Mouse (Mus musculus) MEL (cell line): ENCODE measurements at regions not wholly inside any gene's neighbourhood (a gene's known extent, or its start where the extent isn't known, plus 50 kb on each side); places are given as distances from the start of the nearest gene placed in this dataset.

Source experiments
- DNase-seq: peaks from one replicate; pipeline ENCODE4 v3.0.0; 2011; ENCODE audit warnings: low read depth, low spot score
- H3K27ac ChIP-seq: 2 replicates; pipeline ENCODE4 v1.5.1; 2012; ENCODE audit warnings: low read depth, mild to moderate bottlenecking, control low read depth, low read length, moderate library complexity; ENCODE audit not compliant: control insufficient read depth
- H3K27me3 ChIP-seq, 2 experiments: fragments of 150-350 bp in 1 of 2; sonication (generic) in 1 of 2; 2 replicates each; pipeline ENCODE4 v1.6.1; 2012; ENCODE audit warnings: low read length in 2 of 2, mild to moderate bottlenecking in 2 of 2, improper control_type of control experiment in 1 of 2, moderate library complexity in 1 of 2; ENCODE audit not compliant: insufficient read depth in 2 of 2, control insufficient read depth in 1 of 2
- H3K36me3 ChIP-seq, 2 experiments: 2 replicates each; pipeline ENCODE4 v1.6.1; 2012 to 2014; ENCODE audit warnings: low read length in 2 of 2, improper control_type of control experiment in 1 of 2, inconsistent platforms in 1 of 2, mild to moderate bottlenecking in 1 of 2; ENCODE audit not compliant: insufficient read depth in 2 of 2, control insufficient read depth in 1 of 2
- H3K4me1 ChIP-seq, 2 experiments: fragments of 150-350 bp in 1 of 2; sonication (generic) in 1 of 2; 2 replicates each; pipeline ENCODE4 v1.6.1; 2012; ENCODE audit warnings: low read length in 2 of 2, improper control_type of control experiment in 1 of 2, mild to moderate bottlenecking in 1 of 2; ENCODE audit not compliant: insufficient read depth in 2 of 2, control insufficient read depth in 1 of 2
- H3K4me3 ChIP-seq, 2 experiments: fragments of 150-350 bp in 1 of 2; sonication (generic) in 1 of 2; 2 replicates each; pipeline ENCODE4 v1.5.1; 2012; ENCODE audit warnings: low read depth in 2 of 2, low read length in 2 of 2, mild to moderate bottlenecking in 2 of 2, moderate library complexity in 2 of 2, control low read depth in 1 of 2, improper control_type of control experiment in 1 of 2; ENCODE audit not compliant: control insufficient read depth in 1 of 2, insufficient read depth in 1 of 2
- H3K79me2 ChIP-seq: 2 replicates; pipeline ENCODE4 v1.6.1; 2012; ENCODE audit warnings: mild to moderate bottlenecking, low read length, moderate library complexity; ENCODE audit not compliant: control insufficient read depth, poor library complexity, insufficient read depth
- H3K9ac ChIP-seq: 2 replicates; pipeline ENCODE4 v1.6.1; 2012; ENCODE audit warnings: low read depth, mild to moderate bottlenecking, control low read depth, low read length, moderate library complexity; ENCODE audit not compliant: control insufficient read depth, poor library complexity, severe bottlenecking
- H3K9me3 ChIP-seq: fragments of 150-350 bp; sonication (generic); replicated peaks from 2 replicates; pipeline ENCODE4 v1.6.1; 2012; ENCODE audit warnings: mild to moderate bottlenecking, low read length, improper control_type of control experiment, moderate library complexity; ENCODE audit not compliant: insufficient read depth
- CHD1 ChIP-seq: IDR thresholded peaks from 2 replicates; pipeline ENCODE4 v1.6.1; 2012; ENCODE audit warnings: low read depth, mild to moderate bottlenecking, inconsistent platforms, low read length, improper control_type of control experiment
- CHD2 ChIP-seq: IDR thresholded peaks from 2 replicates; pipeline ENCODE4 v1.6.1; 2011; ENCODE audit warnings: low read length, improper control_type of control experiment
- CTCF ChIP-seq, 3 experiments: IDR thresholded peaks in 2 of 3; conservative IDR thresholded peaks in 1 of 3; 2 replicates each; pipeline ENCODE4 v1.5.1; 2011 to 2012; ENCODE audit warnings: low read length in 3 of 3, low read depth in 2 of 3, mild to moderate bottlenecking in 2 of 3, improper control_type of control experiment in 1 of 3, inconsistent platforms in 1 of 3, mixed read lengths in 1 of 3, moderate library complexity in 1 of 3; ENCODE audit not compliant: control insufficient read depth in 1 of 3, insufficient read depth in 1 of 3, poor library complexity in 1 of 3, severe bottlenecking in 1 of 3
- ELF1 ChIP-seq: IDR thresholded peaks from 2 replicates; pipeline ENCODE4 v1.6.1; 2014; ENCODE audit warnings: low read depth, mild to moderate bottlenecking, inconsistent platforms, low read length, improper control_type of control experiment, moderate library complexity
- GATA1 ChIP-seq: IDR thresholded peaks from 2 replicates; pipeline ENCODE4 v1.6.1; 2011; ENCODE audit warnings: low read depth, low read length, improper control_type of control experiment
- JUND ChIP-seq: IDR thresholded peaks from 2 replicates; pipeline ENCODE4 v1.6.1; 2011; ENCODE audit warnings: low read depth, mild to moderate bottlenecking, improper control_type of control experiment, low read length
- MAFK ChIP-seq: IDR thresholded peaks from 2 replicates; pipeline ENCODE4 v1.6.1; 2011; ENCODE audit warnings: low read depth, mild to moderate bottlenecking, low read length, improper control_type of control experiment, borderline replicate concordance
- MAZ ChIP-seq: IDR thresholded peaks from 2 replicates; pipeline ENCODE4 v1.6.1; 2012; ENCODE audit warnings: low read depth, mild to moderate bottlenecking, inconsistent platforms, low read length, improper control_type of control experiment
- MEF2A ChIP-seq: IDR thresholded peaks from 2 replicates; pipeline ENCODE4 v1.6.1; 2014; ENCODE audit warnings: low read depth, mild to moderate bottlenecking, inconsistent platforms, low read length, improper control_type of control experiment; ENCODE audit not compliant: poor library complexity, insufficient replicate concordance, severe bottlenecking; ENCODE audit errors: extremely low read depth
- MXI1 ChIP-seq: IDR thresholded peaks from 2 replicates; pipeline ENCODE4 v1.6.1; 2011; ENCODE audit warnings: mild to moderate bottlenecking, low read depth, low read length, improper control_type of control experiment
- MYB ChIP-seq: IDR thresholded peaks from 2 replicates; pipeline ENCODE4 v1.6.1; 2011; ENCODE audit warnings: mild to moderate bottlenecking, low read depth, low read length, improper control_type of control experiment
- NRF1 ChIP-seq: IDR thresholded peaks from 2 replicates; pipeline ENCODE4 v1.6.1; 2014; ENCODE audit warnings: low read depth, mild to moderate bottlenecking, inconsistent platforms, low read length, improper control_type of control experiment, moderate library complexity; ENCODE audit not compliant: poor library complexity, insufficient read depth, severe bottlenecking
- POLR2AphosphoS2 ChIP-seq: IDR thresholded peaks from 2 replicates; pipeline ENCODE4 v1.6.1; 2011; ENCODE audit warnings: low read length, improper control_type of control experiment
- POLR2AphosphoS5 ChIP-seq: IDR thresholded peaks from 2 replicates; pipeline ENCODE4 v1.6.1; 2012; ENCODE audit warnings: low read depth, borderline replicate concordance, mild to moderate bottlenecking, inconsistent platforms, low read length, moderate library complexity, mixed read lengths
- SMC3 ChIP-seq: IDR thresholded peaks from 2 replicates; pipeline ENCODE4 v1.6.1; 2011; ENCODE audit warnings: low read depth, low read length, improper control_type of control experiment
- TAL1 ChIP-seq: IDR thresholded peaks from 2 replicates; pipeline ENCODE4 v1.6.1; 2012; ENCODE audit warnings: mild to moderate bottlenecking, inconsistent platforms, low read length, moderate library complexity, mixed read lengths
- UBTF ChIP-seq: IDR thresholded peaks from 2 replicates; pipeline ENCODE4 v1.6.1; 2012; ENCODE audit warnings: low read depth, mild to moderate bottlenecking, inconsistent platforms, low read length, improper control_type of control experiment, moderate library complexity, borderline replicate concordance; ENCODE audit not compliant: insufficient read depth
- USF1 ChIP-seq: IDR thresholded peaks from 2 replicates; pipeline ENCODE4 v1.6.1; 2014; ENCODE audit warnings: low read depth, mild to moderate bottlenecking, inconsistent platforms, low read length, improper control_type of control experiment, moderate library complexity
- USF2 ChIP-seq, 2 experiments: IDR thresholded peaks; 2 replicates each; pipeline ENCODE4 v1.6.1; 2011 to 2012; ENCODE audit warnings: improper control_type of control experiment in 2 of 2, low read length in 2 of 2, borderline replicate concordance in 1 of 2, inconsistent platforms in 1 of 2, low read depth in 1 of 2, mild to moderate bottlenecking in 1 of 2; ENCODE audit not compliant: insufficient read depth in 1 of 2
- ZMIZ1 ChIP-seq: IDR thresholded peaks from 2 replicates; pipeline ENCODE4 v1.6.1; 2012; ENCODE audit warnings: low read depth, mild to moderate bottlenecking, inconsistent platforms, low read length, improper control_type of control experiment, moderate library complexity
- ZNF384 ChIP-seq: IDR thresholded peaks from 2 replicates; pipeline ENCODE4 v1.6.1; 2012; ENCODE audit warnings: low read depth, mild to moderate bottlenecking, inconsistent platforms, low read length, improper control_type of control experiment

DNA sequence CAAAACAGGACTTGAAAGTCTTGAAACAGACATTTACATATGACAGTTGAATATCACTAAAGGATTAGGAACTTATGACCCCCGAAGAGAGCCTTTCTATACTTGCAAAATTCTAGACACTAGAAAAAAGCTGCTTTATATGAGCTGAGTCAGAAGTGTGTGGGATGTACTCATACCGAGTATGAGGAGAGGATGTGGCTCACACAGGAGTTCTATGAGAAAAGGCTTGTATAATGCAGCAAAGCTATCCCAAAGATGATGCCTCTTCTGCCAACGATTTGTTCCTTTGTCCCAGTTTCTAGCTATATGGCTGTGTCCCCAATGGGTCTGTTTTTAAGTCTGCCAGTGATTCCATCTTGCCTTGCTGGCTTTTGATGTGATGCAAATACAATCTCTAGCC lies 708.2 kb upstream of the Cited2 start:
- H3K27me3 ChIP-seq, result no peaks in the 10 kb centered on the region

DNA sequence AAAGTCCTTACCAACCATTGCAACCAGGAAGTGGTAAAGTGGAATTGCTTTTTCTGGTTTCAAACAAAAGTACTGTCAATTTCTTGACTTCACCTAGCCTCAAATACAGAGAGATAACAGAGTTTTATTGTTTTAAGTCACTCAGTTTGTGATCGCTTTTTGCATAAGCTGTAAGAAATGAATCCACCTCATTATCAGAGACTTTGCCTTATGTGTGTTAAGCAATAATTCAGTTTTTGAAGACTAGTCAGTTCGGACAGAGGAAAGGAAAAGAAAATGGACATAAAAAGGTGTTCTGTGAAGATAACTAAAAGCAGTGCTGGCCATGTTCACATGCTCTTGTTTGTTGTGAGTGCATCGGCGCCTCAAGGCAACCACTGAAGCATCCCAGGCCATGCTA lies 706.2 kb upstream of the Cited2 start:
- Histone ChIP-seq H3K79me2 (no peaks in the 10 kb centered on the region), H3K9me3 (no peaks in the 10 kb centered on the region), H3K27ac (no peak overlapping the region), H3K36me3 (no peaks in the 10 kb centered on the region), H3K27me3 (no peaks in the 10 kb centered on the region), H3K4me3 (no peak overlapping the region), H3K9ac (no peak overlapping the region), H3K4me1 (no peaks in the 10 kb centered on the region)
- TF ChIP-seq UBTF (no peak), POLR2AphosphoS5 (no peak), MXI1 (no peak), SMC3 (no peak), CTCF (IDR thresholded peaks at IDR 0.05 in 2 of 3, conservative IDR thresholded peaks at IDR 0.05 in 1 of 3; ENCODE audit: control insufficient read depth in 1 of 3, insufficient read depth in 1 of 3, low read depth in 2 of 3, low read length in 3 of 3, poor library complexity in 1 of 3, severe bottlenecking in 1 of 3) (no peak), NRF1 (no peak), GATA1 (no peak), POLR2AphosphoS2 (no peak), JUND (no peak), CHD1 (no peak), MAFK (no peak), ZMIZ1 (no peak), TAL1 (no peak), USF2 (IDR thresholded peaks at IDR 0.05; ENCODE audit: borderline replicate concordance in 1 of 2, insufficient read depth in 1 of 2, low read depth in 1 of 2, low read length in 2 of 2) (no peak), MYB (no peak), ELF1 (no peak), ZNF384 (no peak), MEF2A (no peak), USF1 (no peak), CHD2 (no peak)
- no peak for DNase-seq

More for the DNA sequence above, 708.2 kb upstream of the Cited2 start:
- H3K4me1 ChIP-seq, result no peaks in the 10 kb centered on the region
- DNase-seq, result no peak
- H3K9ac ChIP-seq, result no peak overlapping the region
- H3K36me3 ChIP-seq, result no peaks in the 10 kb centered on the region
- H3K27ac ChIP-seq, result no peak overlapping the region
- no peaks in the 10 kb centered on the region for H3K9me3 ChIP-seq
- TF ChIP-seq MAZ, result no peak
- TF ChIP-seq GATA1, result no peak
- no peak for TF ChIP-seq TAL1
- no peak for TF ChIP-seq ZMIZ1
- H3K79me2 ChIP-seq, result no peaks in the 10 kb centered on the region
- H3K4me3 ChIP-seq, result no peak overlapping the region
